Mouse (Mus musculus) monocyte, adult 5-6 weeks (primary cell): ENCODE data around the gene Cisd3. TPM values are rescaled to one million over a fixed set of nuclear protein-coding genes. Genes with fewer than 3 reads are reported as not detected.
"Not testable (repeated sequence)": the region's sequence is repeated elsewhere in the genome, so short reads cannot be mapped to it uniquely, and the experiment has no call there.

Experiments used
- ATAC-seq: fragments of 153-309, 156-312 bp; replicated peaks from 2 replicates; pipeline ENCODE4 v1.8.0; 2017; ENCODE audit warnings: mild to moderate bottlenecking; ENCODE audit not compliant: low TSS enrichment, insufficient number of reproducible peaks, severe bottlenecking, poor library complexity, low FRiP score
- total RNA-seq: library from RNA; stranded (forward); fragments of 200-1000, 200-491, 200-594 nt; gene quantifications from 3 replicates; pipeline ENCODE4 v1.2.3, GENCODE M21; 2017

Cisd3 gene
- total RNA-seq, result 5.8 to 19.1 TPM (median 6.2 TPM) in 3 replicates

DNA sequence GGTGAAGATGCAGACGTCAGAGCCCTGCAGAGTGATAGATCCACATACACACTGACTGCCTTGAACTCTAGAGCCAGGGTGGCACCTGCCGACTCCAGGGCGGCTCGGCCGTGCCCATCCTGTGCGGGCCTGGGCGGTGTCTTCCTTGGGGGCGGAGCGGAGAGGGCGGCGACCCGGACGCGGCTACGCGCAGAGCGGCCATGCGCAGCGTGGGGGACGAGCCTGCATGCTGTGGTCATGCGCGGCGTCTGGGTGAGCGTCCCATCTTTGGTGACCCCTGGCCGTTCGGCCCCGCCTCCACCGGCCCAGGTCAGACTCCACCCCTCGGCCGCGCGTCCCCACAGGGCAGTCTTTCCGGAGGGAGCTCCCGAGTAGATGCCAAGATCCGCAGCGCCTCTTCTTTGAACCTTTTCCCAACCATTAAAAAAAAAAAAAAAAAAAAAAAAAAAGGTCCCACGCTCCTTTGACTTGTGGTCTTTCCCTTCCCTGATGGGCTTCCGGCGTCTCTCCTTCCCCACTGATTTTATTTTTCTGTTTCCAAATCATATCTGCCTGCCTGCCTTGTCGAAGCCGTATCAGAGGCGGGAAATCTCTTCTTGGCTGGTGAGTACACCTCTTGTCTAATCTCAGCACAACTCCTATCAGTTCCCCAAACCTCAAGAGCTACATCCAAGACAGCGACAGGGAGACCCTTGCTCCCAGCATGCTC, at the start of gene Cisd3:
TSS of gene Cisd3 (plus strand) at position 214 of the 709 bp plus-strand sequence.
- peak; percentile 63 for ATAC-seq

- 0 out of 2 replicates have a peak, but pooled peaks have one; percentile 14 for ATAC-seq
These were observed 44.0 kb upstream of the Cisd3 start for GRCm38 (mm10) chr11:97641668-97642067.

- no peak for ATAC-seq
These were observed 42.9 kb upstream of the Cisd3 start for GRCm38 (mm10) chr11:97642746-97643145.

- ATAC-seq, result no peak
These were observed 42.1 kb upstream of the Cisd3 start for GRCm38 (mm10) chr11:97643380-97644055.

DNA sequence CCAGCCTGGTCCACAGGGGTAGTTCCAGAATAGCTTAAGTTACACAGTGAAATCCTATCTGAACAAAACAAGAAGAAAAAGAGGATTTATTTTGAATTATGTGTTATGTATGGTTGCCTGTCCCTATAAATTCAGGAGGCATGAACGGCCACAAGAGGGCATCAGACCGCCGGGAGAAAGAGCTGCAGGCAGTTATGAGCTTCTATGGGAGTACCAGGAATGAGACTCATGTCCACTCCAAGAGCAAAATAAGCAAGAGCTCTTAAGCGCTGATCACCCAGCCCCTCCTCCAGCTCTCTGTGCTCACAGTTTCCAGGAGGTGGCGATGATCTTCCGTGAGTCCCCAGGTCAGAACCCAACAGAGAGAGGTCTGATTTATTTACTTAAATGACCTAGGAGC, 40.8 kb upstream of the Cisd3 start:
- ATAC-seq, result peak; percentile 86

DNA sequence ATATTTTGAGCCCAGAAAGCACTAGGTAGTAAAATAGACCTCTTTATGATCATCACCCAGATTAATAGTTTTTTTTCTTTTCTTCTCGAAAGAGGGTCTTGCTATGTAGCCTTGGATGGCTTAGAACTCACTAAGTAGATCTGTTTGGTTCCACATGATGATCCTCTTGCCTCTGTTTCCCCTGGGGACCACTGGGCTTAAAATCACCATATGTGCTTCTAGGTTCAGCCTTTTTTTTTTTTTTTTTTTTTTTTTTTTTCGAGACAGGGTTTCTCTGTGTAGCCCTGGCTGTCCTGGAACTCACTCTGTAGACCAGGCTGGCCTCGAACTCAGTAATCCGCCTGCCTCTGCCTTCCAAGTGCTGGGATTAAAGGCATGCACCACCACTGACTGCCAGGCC, 37.1 kb upstream of the Cisd3 start:
- ATAC-seq, result not testable (repeated sequence)

DNA sequence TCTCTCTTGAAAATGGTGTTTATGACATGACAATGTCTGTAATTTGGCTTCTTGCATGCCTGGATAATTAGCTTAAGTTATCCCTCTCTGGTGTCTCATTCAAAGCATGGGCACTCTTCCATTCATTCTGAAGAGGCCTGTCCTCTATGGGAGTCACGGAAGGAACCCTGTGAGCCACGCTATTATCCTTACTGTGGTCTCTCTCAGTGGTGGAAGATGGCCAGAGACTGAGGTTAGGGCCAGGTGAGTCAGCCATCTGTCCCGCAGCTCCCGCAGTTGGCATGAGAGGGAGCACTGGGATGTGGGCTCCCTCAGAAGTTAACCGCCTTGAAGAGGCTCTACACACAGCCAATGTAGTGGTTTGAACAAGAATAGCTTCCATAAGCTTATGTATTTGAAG, 35.3 kb upstream of the Cisd3 start:
- no peak for ATAC-seq

DNA sequence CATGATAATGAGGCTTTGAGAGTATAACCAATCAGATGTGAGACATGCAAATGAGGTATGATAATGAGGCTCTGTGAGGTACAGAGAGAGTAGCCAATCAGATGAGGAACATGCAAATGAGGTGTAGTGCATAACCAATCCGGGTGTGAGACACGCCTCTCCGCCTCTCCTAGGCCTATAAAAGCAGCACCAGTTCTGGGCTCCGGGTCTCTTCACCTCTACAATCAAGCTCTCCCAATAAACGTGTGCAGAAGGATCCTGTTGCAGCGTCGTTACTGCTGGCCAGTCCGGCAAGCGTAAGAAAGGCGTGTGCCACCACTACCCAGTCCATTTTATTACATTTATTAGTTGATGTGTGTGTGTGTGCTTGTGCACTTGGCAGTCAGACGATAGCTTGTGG, 32.2 kb upstream of the Cisd3 start:
- ATAC-seq, result not testable (repeated sequence)

- no peak for ATAC-seq
These were observed 31.4 kb upstream of the Cisd3 start for GRCm38 (mm10) chr11:97654210-97654609.

- no peak for ATAC-seq
These were observed 29.2 kb upstream of the Cisd3 start for GRCm38 (mm10) chr11:97656269-97656971.

GRCm38 (mm10) chr11:97657184-97657945, 28.3 kb upstream of the Cisd3 start:
- ATAC-seq, result no peak

DNA sequence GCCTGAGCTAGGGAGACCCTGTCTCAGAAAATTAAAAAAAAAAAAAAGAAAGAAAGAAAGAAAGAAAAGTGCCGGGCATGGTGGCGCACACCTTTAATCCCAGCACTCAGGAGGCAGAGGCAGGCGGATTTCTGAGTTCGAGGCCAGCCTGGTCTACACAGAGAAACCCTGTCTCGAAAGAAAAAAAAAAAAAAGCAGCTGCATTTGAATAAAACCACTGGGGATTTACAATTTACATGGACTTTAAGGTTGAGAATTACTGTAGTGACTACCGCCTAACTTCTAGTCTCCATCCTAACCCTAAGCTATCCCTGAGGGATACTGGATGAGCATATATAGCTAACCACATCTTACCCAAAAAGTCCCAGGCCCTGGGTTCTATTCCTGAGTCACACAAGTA, 27.7 kb upstream of the Cisd3 start:
- ATAC-seq, result not testable (repeated sequence)

- no peak for ATAC-seq
These were observed 26.8 kb upstream of the Cisd3 start for GRCm38 (mm10) chr11:97658751-97659266.

- peak; percentile 77 for ATAC-seq
These were observed 26.2 kb upstream of the Cisd3 start for GRCm38 (mm10) chr11:97659267-97659989.

DNA sequence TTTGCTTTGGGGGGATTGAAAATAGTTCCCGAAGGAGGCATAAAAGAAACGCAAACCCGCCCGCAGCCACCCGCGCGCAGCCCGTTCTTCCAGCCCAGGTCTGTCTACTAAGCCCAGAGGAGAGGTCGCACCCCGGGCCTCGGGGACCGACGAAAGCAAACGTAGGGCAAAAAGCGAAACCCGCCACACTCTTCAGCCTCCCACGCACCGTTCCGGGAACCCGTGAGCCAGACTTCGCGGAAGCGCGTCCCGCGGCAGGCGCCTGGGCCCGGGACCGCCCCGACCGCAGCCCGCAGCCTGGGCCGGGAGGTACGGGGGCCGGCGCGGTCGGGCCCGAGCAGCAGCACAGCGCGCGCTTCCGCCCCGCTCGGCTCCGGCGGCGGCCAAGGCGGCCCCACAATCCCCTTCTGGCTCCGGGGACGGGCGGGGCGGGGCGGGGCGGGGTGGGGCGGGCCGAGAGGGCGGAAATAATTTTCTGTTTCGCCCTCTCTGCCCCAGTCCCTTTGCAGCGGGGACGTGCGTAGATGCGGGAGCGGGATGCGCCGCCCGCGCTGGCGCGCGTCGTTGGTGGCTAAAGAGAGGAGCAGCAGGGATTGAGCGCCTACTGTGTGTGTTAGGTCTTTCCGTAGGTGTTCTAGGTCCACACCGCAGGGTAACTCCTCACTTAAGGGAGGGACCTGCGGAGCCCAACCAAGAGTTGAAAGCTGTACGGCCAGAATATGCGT, 25.5 kb upstream of the Cisd3 start:
- ATAC-seq, result no peak; the same call in 1 of the 2 replicates

- no peak for ATAC-seq
These were observed 24.6 kb upstream of the Cisd3 start for GRCm38 (mm10) chr11:97660734-97661647.
